Mouse (Mus musculus) midbrain, postnatal 0 days (tissue): ENCODE results near the gene Cnp. TPM values are rescaled to one million over a fixed set of nuclear protein-coding genes. Genes with fewer than 3 reads are reported as not detected.
A peak's percentile ranks its signal among the peaks of the same experiment; 100 is the strongest.

Experiments
- ATAC-seq: fragments of 200-750 bp; cut with Nextera tagmentation; 2 replicates; pipeline ENCODE4 v1.8.0; 2017; ENCODE audit warnings: moderate number of reproducible peaks, mild to moderate bottlenecking, moderate TSS enrichment, moderate library complexity; ENCODE audit not compliant: low FRiP score
- DNase-seq: peaks from one replicate; pipeline ENCODE4 v3.0.0-alpha.2; 2015; ENCODE audit warnings: low spot score
- H3K27ac ChIP-seq: fragments of 300-500 bp; sonication (generic); 2 replicates; pipeline ENCODE4 v1.5.1; 2014; ENCODE audit warnings: low read depth, mild to moderate bottlenecking, low read length, mixed read lengths
- H3K27me3 ChIP-seq: fragments of 300-500 bp; sonication (generic); 2 replicates; pipeline ENCODE4 v1.6.1; 2014; ENCODE audit warnings: low read length, control low read depth, mixed read lengths; ENCODE audit not compliant: insufficient read depth
- H3K36me3 ChIP-seq: fragments of 300-500 bp; sonication (generic); 2 replicates; pipeline ENCODE4 v1.6.1; 2014; ENCODE audit warnings: low read length, control low read depth, mixed read lengths; ENCODE audit not compliant: insufficient read depth
- H3K4me1 ChIP-seq: fragments of 300-500 bp; sonication (generic); 2 replicates; pipeline ENCODE4 v1.6.1; 2014; ENCODE audit warnings: mild to moderate bottlenecking, control low read depth, antibody characterized with exemption, low read length, mixed read lengths; ENCODE audit not compliant: insufficient read depth
- H3K4me2 ChIP-seq: fragments of 300-500 bp; sonication (generic); 2 replicates; pipeline ENCODE4 v1.6.1; 2014; ENCODE audit warnings: low read depth, mild to moderate bottlenecking, low read length, mixed read lengths; ENCODE audit not compliant: poor library complexity, severe bottlenecking
- H3K4me3 ChIP-seq: fragments of 300-500 bp; sonication (generic); 2 replicates; pipeline ENCODE4 v1.5.1; 2014; ENCODE audit warnings: low read depth, mild to moderate bottlenecking, low read length, moderate library complexity
- H3K9ac ChIP-seq: fragments of 300-500 bp; sonication (generic); replicated peaks from 2 replicates; pipeline ENCODE4 v1.6.1; 2014; ENCODE audit warnings: mild to moderate bottlenecking, low read length, moderate library complexity, mixed read lengths; ENCODE audit not compliant: poor library complexity, severe bottlenecking
- H3K9me3 ChIP-seq: fragments of 300-500 bp; sonication (generic); 2 replicates; pipeline ENCODE4 v1.6.1; 2016; ENCODE audit warnings: low read length, control low read depth
- CTCF ChIP-seq: IDR thresholded peaks from 2 replicates; pipeline ENCODE4 v1.5.1; 2016; ENCODE audit warnings: antibody characterized with exemption, mild to moderate bottlenecking
- WGBS: fragments of 180-500 bp; shearing (Covaris S2); extraction: QIAGEN DNeasy Blood & Tissue Kit; methylation state at CpG from one replicate; pipeline ENCODE4 v1.1.7; 2014; 5-methylcytosine and 5-hydroxymethylcytosine counted together
- polyA plus RNA-seq: library from polyadenylated mRNA; unstranded; fragments of >200 nt; fragmentation: Nextera tagmentation; extraction: Ambion mirVana; gene quantifications from 2 replicates; pipeline ENCODE4 v1.2.1, GENCODE M21; 2015
- total RNA-seq: library from RNA; depleted of rRNA; stranded (reverse); fragments of >200 nt; gene quantifications from 2 replicates; pipeline ENCODE4 v1.2.3, GENCODE M21; 2014

Gene Cnp
- total and polyA plus RNA-seq, 2 experiments from 2014 or later: 65.3 to 68.8 TPM

DNA sequence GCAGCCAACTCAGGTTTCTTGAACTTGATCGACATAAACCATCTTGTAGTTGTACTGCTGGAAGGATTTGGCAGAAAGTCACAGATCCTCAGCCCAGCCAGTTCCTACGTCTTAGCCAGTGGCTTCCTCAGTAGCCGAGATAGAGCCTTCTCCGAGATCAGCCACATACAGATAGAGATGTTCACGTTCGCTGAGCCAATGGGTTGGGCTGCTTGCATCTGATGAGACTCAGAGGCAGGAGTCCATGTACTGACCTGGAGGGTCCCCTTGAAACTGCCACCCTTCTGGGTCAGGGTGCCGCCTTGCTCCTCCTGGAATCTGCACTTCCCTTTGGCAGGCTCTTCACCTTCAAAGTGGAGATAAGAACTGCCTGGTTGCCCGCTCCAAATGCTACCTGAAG is 25.2 kb upstream of the Cnp start:
- no peak overlapping the region for H3K9ac ChIP-seq
- H3K27me3 ChIP-seq: no peaks in the 10 kb centered on the region
- WGBS: 78% methylated on average over 8 of the region's 8 CpGs
- no peaks in the 10 kb centered on the region for H3K36me3 ChIP-seq
- peaks cover 3% of the 10 kb centered on the region; the same call in 1 of the 2 replicates for H3K4me1 ChIP-seq
- H3K9me3 ChIP-seq: no peaks in the 10 kb centered on the region
- TF ChIP-seq CTCF: no peak
- no peak overlapping the region for H3K4me2 ChIP-seq
- ATAC-seq (no peak), DNase-seq (no peak)
- H3K27ac ChIP-seq: no peak overlapping the region
- no peak overlapping the region for H3K4me3 ChIP-seq

DNA sequence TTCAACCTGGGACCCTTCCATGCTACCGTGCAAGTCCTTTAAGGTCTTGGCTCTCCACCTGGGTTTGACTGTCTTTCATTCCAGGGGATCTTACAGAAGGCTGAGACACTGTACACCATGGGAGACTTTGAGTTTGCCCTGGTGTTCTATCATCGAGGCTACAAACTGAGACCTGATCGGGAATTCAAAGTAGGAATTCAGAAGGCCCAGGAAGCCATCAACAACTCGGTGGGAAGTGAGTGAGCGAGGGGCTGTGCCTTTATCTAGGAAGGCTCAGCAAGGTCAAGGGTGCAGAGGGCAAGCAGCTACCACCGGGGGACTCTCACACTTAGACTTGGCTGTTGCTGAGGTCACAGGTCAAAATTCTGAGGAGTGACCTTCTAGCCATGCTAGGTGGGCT is 24.6 kb upstream of the Cnp start:
- no peak for DNase-seq
- Histone ChIP-seq H3K27me3 (no peaks in the 10 kb centered on the region), H3K27ac (no peak overlapping the region), H3K9me3 (no peaks in the 10 kb centered on the region), H3K4me2 (no peak overlapping the region), H3K9ac (no peak overlapping the region), H3K36me3 (no peaks in the 10 kb centered on the region), H3K4me1 (no peaks in the 10 kb centered on the region), H3K4me3 (no peak overlapping the region)
- TF ChIP-seq CTCF: no peak
- 79% methylated on average over 6 of the region's 6 CpGs for WGBS
- ATAC-seq: no peak

DNA sequence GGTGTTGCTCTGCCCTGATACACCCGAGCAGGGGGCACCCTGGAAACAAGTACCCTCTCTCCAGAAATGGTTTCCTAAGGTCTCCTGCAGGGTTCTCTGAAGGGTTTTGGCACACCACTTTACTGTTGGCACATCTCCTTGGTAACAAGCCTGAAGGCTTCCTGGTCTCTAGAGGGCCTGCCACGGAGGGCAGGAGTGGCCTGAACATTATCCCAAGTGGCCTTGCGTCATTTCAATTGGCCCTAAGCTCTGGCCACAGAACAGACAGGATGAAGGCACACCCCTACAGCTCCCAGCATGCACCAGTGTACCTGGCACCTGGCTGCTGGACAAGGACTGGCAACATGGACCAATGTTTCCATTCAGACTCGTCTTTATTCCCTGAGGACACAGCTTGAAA is 21.9 kb upstream of the Cnp start:
- DNase-seq (peak; percentile 15), ATAC-seq (no peak)
- no peaks in the 10 kb centered on the region for H3K4me1 ChIP-seq
- TF ChIP-seq CTCF: no peak
- 74% methylated on average over 4 of the region's 4 CpGs for WGBS
- no peak overlapping the region for H3K9ac ChIP-seq
- no peaks in the 10 kb centered on the region for H3K36me3 ChIP-seq
- no peak overlapping the region for H3K4me3 ChIP-seq
- H3K27ac ChIP-seq: no peak overlapping the region
- no peaks in the 10 kb centered on the region for H3K9me3 ChIP-seq
- no peaks in the 10 kb centered on the region for H3K27me3 ChIP-seq
- H3K4me2 ChIP-seq: no peak overlapping the region

DNA sequence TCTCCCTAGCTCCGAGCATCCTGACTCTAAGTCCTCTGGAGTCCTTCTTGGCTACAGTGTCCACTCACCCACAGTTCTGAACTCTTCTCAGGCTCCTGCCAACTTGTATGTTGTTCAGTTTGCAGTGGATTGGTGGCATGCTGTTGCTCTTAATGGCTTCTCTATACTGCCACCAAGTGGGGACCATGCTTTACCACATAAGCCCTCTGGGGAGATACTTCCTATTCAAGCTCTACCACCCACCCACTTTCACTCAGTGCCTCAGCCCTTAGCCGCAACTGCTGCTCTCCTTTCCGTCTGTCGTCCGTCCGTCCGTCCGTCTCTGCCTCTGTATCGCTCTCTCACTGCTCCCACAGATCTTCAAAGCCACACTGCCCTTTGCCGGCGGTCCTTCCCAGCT is 19.1 kb upstream of the Cnp start:
- Histone ChIP-seq H3K4me3 (no peak overlapping the region), H3K4me1 (no peaks in the 10 kb centered on the region), H3K27me3 (no peaks in the 10 kb centered on the region), H3K27ac (no peak overlapping the region), H3K9me3 (no peaks in the 10 kb centered on the region), H3K4me2 (no peak overlapping the region), H3K36me3 (no peaks in the 10 kb centered on the region), H3K9ac (no peak overlapping the region)
- TF ChIP-seq CTCF: peak; percentile 80
- ATAC-seq (no peak), DNase-seq (peak; percentile 91)
- WGBS: 18% methylated on average over 11 of the region's 11 CpGs

DNA sequence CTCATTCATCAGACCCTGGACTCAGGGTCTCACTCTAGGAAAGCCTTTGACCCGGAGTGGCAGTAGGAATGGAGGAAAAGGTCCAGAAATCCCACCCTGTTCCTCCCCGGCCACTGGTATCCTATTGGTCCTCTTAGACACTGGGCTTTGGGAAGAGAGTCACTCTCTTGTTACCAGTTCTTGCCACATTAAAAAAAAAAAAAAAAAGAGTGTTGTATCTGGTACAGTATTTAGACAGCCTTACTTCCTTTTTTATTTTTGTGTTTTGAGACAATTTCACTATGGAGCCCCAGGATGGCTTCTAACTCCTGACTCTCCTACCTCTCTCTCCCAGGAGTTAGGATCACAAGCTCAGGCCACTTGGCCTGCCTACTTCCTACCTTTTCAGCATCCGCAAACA is 17.1 kb upstream of the Cnp start:
- ATAC-seq (no peak), DNase-seq (no peak)
- H3K4me1 ChIP-seq: no peaks in the 10 kb centered on the region
- H3K27me3 ChIP-seq: no peaks in the 10 kb centered on the region
- WGBS: 83% methylated on average over 3 of the region's 3 CpGs
- no peak for TF ChIP-seq CTCF
- H3K9me3 ChIP-seq: no peaks in the 10 kb centered on the region
- no peak overlapping the region for H3K9ac ChIP-seq
- no peak overlapping the region for H3K4me3 ChIP-seq
- H3K4me2 ChIP-seq: no peak overlapping the region
- H3K36me3 ChIP-seq: no peaks in the 10 kb centered on the region
- no peak overlapping the region for H3K27ac ChIP-seq

DNA sequence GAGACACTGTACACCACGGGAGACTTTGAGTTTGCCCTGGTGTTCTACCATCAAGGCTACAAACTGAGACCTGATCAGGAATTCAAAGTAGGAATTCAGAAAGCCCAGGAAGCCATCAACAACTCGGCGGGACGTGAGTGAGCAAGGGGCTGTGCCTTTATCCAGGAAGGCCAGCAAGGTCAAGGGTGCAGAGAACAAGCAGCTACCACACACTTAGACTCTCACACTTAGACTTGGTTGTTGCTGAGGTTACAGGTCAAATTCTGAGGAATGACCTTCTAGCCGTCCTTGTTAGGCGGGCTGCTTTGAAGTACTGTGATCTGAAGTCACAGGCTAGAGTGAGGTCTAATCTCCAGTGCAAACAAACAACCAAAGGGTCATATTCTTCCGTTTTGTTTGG is 15.2 kb upstream of the Cnp start:
- H3K27me3 ChIP-seq: no peaks in the 10 kb centered on the region
- H3K36me3 ChIP-seq: no peaks in the 10 kb centered on the region
- H3K9ac ChIP-seq: no peak overlapping the region
- H3K4me2 ChIP-seq: no peak overlapping the region
- TF ChIP-seq CTCF: no peak
- H3K27ac ChIP-seq: no peak overlapping the region
- no peaks in the 10 kb centered on the region for H3K4me1 ChIP-seq
- no peak overlapping the region for H3K4me3 ChIP-seq
- no peaks in the 10 kb centered on the region for H3K9me3 ChIP-seq
- 48% methylated on average over 7 of the region's 7 CpGs for WGBS
- DNase-seq: no peak
- no peak for ATAC-seq
